10 mouse cellular contexts compared by ENCODE assay signal in genomic region chr11:32247068-32247467, GRCm38 (mm10). TPM values are rescaled to one million over a fixed set of nuclear protein-coding genes. Genes with fewer than 3 reads are reported as not detected.
DNase-seq lines count a peak whose midpoint lies in the region; ATAC-seq and TF ChIP-seq lines count a peak whose summit lies in the region.
"Had no signal": no experiment of that assay in that cellular context is flagged by ENCODE, and none has a peak within 500 bp of the region (broad histone marks: within the 10 kb centered on the region; RNA-seq: fewer than 3 reads in every experiment).

No protein-coding gene starts in this region.

- CTCF ChIA-PET in Patski (lab: Charles Lee) = interaction anchor here (1.0 to 2.1 kb wide), 3 partner anchors 9 to 43 kb away, joined by 3 to 8 read pairs (median 3); no protein-coding TSS in a partner anchor

- in situ Hi-C loops in Patski (cut with MboI; ENCODE audit: low pct_unique_long_range_greater_than_20kb) = no loop called here

- H3K4me1 ChIP-seq in heart, postnatal 0 days (ENCODE audit: control insufficient read depth, insufficient read depth) = peaks cover 13% of the 10 kb centered on the region; the same call in 1 of the 2 replicates
- peaks cover 92 to 94% of the 10 kb centered on the region in 2 experiments for H3K4me1 ChIP-seq in liver, embryonic 14.5 days (replicated peaks; ENCODE audit: control insufficient read depth in 2 of 2, insufficient read depth in 2 of 2, low read length in 1 of 2)

- no peak overlapping the region for H3K9ac ChIP-seq in heart, postnatal 0 days (replicated peaks; ENCODE audit: low read depth, low read length)
- H3K9ac ChIP-seq in liver, embryonic 14.5 days (replicated peaks) = peak overlapping the region; percentile 87
- H3K9ac ChIP-seq: heart, embryonic 15.5 days had no signal

- POLR2A ChIA-PET in Patski (lab: Charles Lee) = no interaction called here

- ATAC-seq in heart, postnatal 0 days (ENCODE audit: insufficient read depth, low read depth) = no peak
- ATAC-seq in Patski = no peak
- no peak for ATAC-seq in liver, embryonic 14.5 days (ENCODE audit: insufficient read depth)

- no peak overlapping the region for H3K27ac ChIP-seq in heart, postnatal 0 days (ENCODE audit: low read depth)
- H3K27ac ChIP-seq in liver, embryonic 14.5 days = peak overlapping the region; percentile 100
- H3K27ac ChIP-seq: heart, embryonic 15.5 days had no signal

- DNase-seq in heart, postnatal 0 days (ENCODE audit: low spot score) = no peak
- no peak for DNase-seq in heart, adult 8-10 months (ENCODE audit: low spot score)
- DNase-seq in 416B (ENCODE audit: low read depth) (peak; percentile 60), Patski (ENCODE audit: low read depth, low spot score) (no peak)
- peak in 2 of 3 experiments; percentile 62 to 66 for DNase-seq in liver, embryonic 14.5 days (ENCODE audit: low read depth in 3 of 3, low spot score in 3 of 3)
- no peak for DNase-seq in embryo, embryonic 10.5 days (ENCODE audit: low spot score)
- no peak for DNase-seq in embryo, embryonic 9.5 days (ENCODE audit: extremely low spot score)
- no peak for DNase-seq in embryo, embryonic 10 days (ENCODE audit: low spot score)
- DNase-seq: kidney, postnatal 4 days had no signal

- H3K9me3 ChIP-seq in heart, postnatal 0 days (replicated peaks; ENCODE audit: control insufficient read depth, low read length) = no peaks in the 10 kb centered on the region
- H3K9me3 ChIP-seq in liver, embryonic 14.5 days (ENCODE audit: control insufficient read depth, low read length) = no peaks in the 10 kb centered on the region
- H3K9me3 ChIP-seq: heart, embryonic 15.5 days had no signal

- H3K36me3 ChIP-seq in heart, postnatal 0 days (replicated peaks; ENCODE audit: control insufficient read depth, insufficient read depth, low read length) = peaks cover 51% of the 10 kb centered on the region
- H3K36me3 ChIP-seq in liver, embryonic 14.5 days (replicated peaks; ENCODE audit: control insufficient read depth, insufficient read depth, low read depth) = peaks cover 65% of the 10 kb centered on the region

- no peak for TF ChIP-seq EP300 in heart, postnatal 0 days (IDR thresholded peaks at IDR 0.05; ENCODE audit: low read depth)
- TF ChIP-seq EP300 in liver, embryonic 14.5 days (IDR thresholded peaks at IDR 0.05; ENCODE audit: low read depth) = no peak

- no peak overlapping the region for H3K4me3 ChIP-seq in heart, postnatal 0 days (ENCODE audit: low read depth, low read length)
- H3K4me3 ChIP-seq in liver, embryonic 14.5 days (ENCODE audit: insufficient read depth in 1 of 2, low read depth in 2 of 2, low read length in 2 of 2) = peak overlapping the region in 1 of 2 experiments; percentile 28; a peak in 1 of 4 replicates
- H3K4me3 ChIP-seq: heart, embryonic 15.5 days had no signal

- TF ChIP-seq CTCF in heart, postnatal 0 days (IDR thresholded peaks at IDR 0.05; ENCODE audit: low read depth) = peak; percentile 12; the same call in 1 of the 2 replicates
- TF ChIP-seq CTCF in Patski (IDR thresholded peaks at IDR 0.05) = peak; percentile 44
- TF ChIP-seq CTCF in liver, embryonic 14.5 days (IDR thresholded peaks at IDR 0.05; ENCODE audit: low read depth) = peak; percentile 81

- H3K4me2 ChIP-seq in heart, postnatal 0 days (ENCODE audit: low read depth, low read length) = no peak overlapping the region
- peak overlapping the region; percentile 53 for H3K4me2 ChIP-seq in liver, embryonic 14.5 days (ENCODE audit: low read depth)
- H3K4me2 ChIP-seq: heart, embryonic 15.5 days had no signal

- no peaks in the 10 kb centered on the region for H3K27me3 ChIP-seq in heart, postnatal 0 days (ENCODE audit: control insufficient read depth, insufficient read depth, low read length)
- H3K27me3 ChIP-seq in Patski = no peaks in the 10 kb centered on the region
- no peaks in the 10 kb centered on the region for H3K27me3 ChIP-seq in liver, embryonic 14.5 days (ENCODE audit: control insufficient read depth, insufficient read depth, low read length)
- H3K27me3 ChIP-seq: heart, embryonic 15.5 days had no signal

RNA-seq across cellular contexts. Expression of gene Nprl3, which starts 20.4 kb away (rescaled TPM):
- total RNA-seq in heart, postnatal 0 days (2014; rRNA removed; ENCODE audit: low replicate concordance) = 26.4 and 64.1 TPM in 2 replicates
- polyA plus RNA-seq in heart, postnatal 0 days (2015; fragmentation: Nextera tagmentation; extraction: Ambion mirVana) = 29.9 and 30.4 TPM in 2 replicates
- 10 to 100 TPM; 27.3 to 29.9 (median 28.3) TPM for total RNA-seq in heart, adult 8-10 months (2022)
- 46.7 TPM for polyA plus RNA-seq in Patski (2021)
- polyA plus RNA-seq in liver, embryonic 14.5 days (2012; rRNA removed) = 36.8 and 44.5 TPM in 2 replicates
- 16.5 and 16.8 TPM in 2 replicates for polyA plus RNA-seq in liver, embryonic 14.5 days (2014; fragmentation: Nextera tagmentation; extraction: Ambion mirVana)

RNA-seq across cellular contexts. Expression of gene Mpg, which starts 20.8 kb away (rescaled TPM):
- total RNA-seq in heart, postnatal 0 days (2014; rRNA removed; ENCODE audit: low replicate concordance) = 11.9 and 22.8 TPM in 2 replicates
- 13.9 and 15.0 TPM in 2 replicates for polyA plus RNA-seq in heart, postnatal 0 days (2015; fragmentation: Nextera tagmentation; extraction: Ambion mirVana)
- total RNA-seq in heart, adult 8-10 months (2022) = 1 to 10 TPM; 5.5 to 7.7 (median 6.2) TPM
- polyA plus RNA-seq in Patski (2021) = 26.3 TPM
- 8.1 and 9.9 TPM in 2 replicates for polyA plus RNA-seq in liver, embryonic 14.5 days (2012; rRNA removed)
- polyA plus RNA-seq in liver, embryonic 14.5 days (2014; fragmentation: Nextera tagmentation; extraction: Ambion mirVana) = 17.0 and 18.1 TPM in 2 replicates

RNA-seq across cellular contexts. Expression of gene Rhbdf1, which starts 25.0 kb away (rescaled TPM):
- total RNA-seq in heart, postnatal 0 days (2014; rRNA removed; ENCODE audit: low replicate concordance) = 68.9 and 69.2 TPM in 2 replicates
- 21.9 and 25.2 TPM in 2 replicates for polyA plus RNA-seq in heart, postnatal 0 days (2015; fragmentation: Nextera tagmentation; extraction: Ambion mirVana)
- total RNA-seq in heart, adult 8-10 months (2022) = 10 to 100 TPM; 20.4 to 26.8 (median 23.0) TPM
- polyA plus RNA-seq in Patski (2021) = 50.8 TPM
- 5.8 and 6.2 TPM in 2 replicates for polyA plus RNA-seq in liver, embryonic 14.5 days (2012; rRNA removed)
- 3.0 and 4.4 TPM in 2 replicates for polyA plus RNA-seq in liver, embryonic 14.5 days (2014; fragmentation: Nextera tagmentation; extraction: Ambion mirVana)

RNA-seq across cellular contexts. Expression of gene Hba-x, which starts 29.1 kb away (rescaled TPM):
- total RNA-seq in heart, postnatal 0 days (2014; rRNA removed; ENCODE audit: low replicate concordance) = 1.2 TPM in 1 of 2 replicates, not detected in the other
- 0.40 and 0.68 TPM in 2 replicates for polyA plus RNA-seq in heart, postnatal 0 days (2015; fragmentation: Nextera tagmentation; extraction: Ambion mirVana)
- not detected for total RNA-seq in heart, adult 8-10 months (2022)
- not detected for polyA plus RNA-seq in Patski (2021)
- polyA plus RNA-seq in liver, embryonic 14.5 days (2012; rRNA removed) = 32.1 and 38.8 TPM in 2 replicates
- 74.9 and 85.3 TPM in 2 replicates for polyA plus RNA-seq in liver, embryonic 14.5 days (2014; fragmentation: Nextera tagmentation; extraction: Ambion mirVana)

RNA-seq across cellular contexts. Expression of gene Hba-a1, which starts 36.2 kb away (rescaled TPM):
- 1,456 and 1,841 TPM in 2 replicates for total RNA-seq in heart, postnatal 0 days (2014; rRNA removed; ENCODE audit: low replicate concordance)
- 2,150 and 3,333 TPM in 2 replicates for polyA plus RNA-seq in heart, postnatal 0 days (2015; fragmentation: Nextera tagmentation; extraction: Ambion mirVana)
- over 10,000 TPM in 1 of 4 experiments, 1,000 to 10,000 TPM in 3; 1,679 to 11,117 (median 2,615) TPM for total RNA-seq in heart, adult 8-10 months (2022)
- not detected for polyA plus RNA-seq in Patski (2021)
- polyA plus RNA-seq in liver, embryonic 14.5 days (2012; rRNA removed) = 26,041 and 60,430 TPM in 2 replicates
- polyA plus RNA-seq in liver, embryonic 14.5 days (2014; fragmentation: Nextera tagmentation; extraction: Ambion mirVana) = 70,707 and 74,513 TPM in 2 replicates

Comparison
In these comparisons a context has a peak if more than half of its experiments do, and no peak if none do; other contexts are left out.
1. DNase-seq: peak in 416B (single experiment) and liver, embryonic 14.5 days (2 of 3); none in heart, postnatal 0 days (single experiment), heart, adult 8-10 months (single experiment), Patski (single experiment), embryo, embryonic 10.5 days (single experiment), embryo, embryonic 9.5 days (single experiment) and embryo, embryonic 10 days (single experiment).
2. CTCF ChIP-seq: peak in every context shown above with its lines; median percentile 81 in liver, embryonic 14.5 days; 44 in Patski; 12 in heart, postnatal 0 days.